Mouse (Mus musculus) heart, postnatal 0 days (tissue): ENCODE measurements around the gene Rhobtb3.

Experiments
- CTCF ChIP-seq: IDR thresholded peaks from 2 replicates; pipeline ENCODE4 v1.5.1; 2016; ENCODE audit warnings: antibody characterized with exemption, control low read depth, low read depth
- EP300 ChIP-seq: IDR thresholded peaks from 2 replicates; pipeline ENCODE4 v1.6.1; 2016; ENCODE audit warnings: antibody characterized with exemption, low read depth

DNA sequence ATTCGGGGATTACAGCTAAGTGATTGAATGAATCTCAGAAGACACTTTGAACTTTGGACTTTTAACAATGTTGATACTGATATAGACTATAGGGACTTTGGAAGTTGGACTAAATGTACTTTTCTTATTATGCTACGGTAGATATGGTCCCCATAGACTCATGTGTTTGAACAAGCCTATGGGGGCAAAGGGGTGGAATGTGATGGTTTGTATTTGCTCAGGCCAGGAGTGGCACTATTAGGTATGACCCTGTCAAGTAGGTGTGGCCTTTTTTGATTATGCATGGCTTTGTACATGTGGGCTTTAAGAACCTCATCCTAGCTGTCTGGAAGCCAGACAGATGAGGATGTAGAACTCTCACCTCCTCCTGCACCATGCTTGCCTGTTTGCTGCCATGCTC is 30.8 kb upstream of the Rhobtb3 start:
- TF ChIP-seq CTCF (no peak), EP300 (no peak)
